Mouse (Mus musculus): ENCODE results near the gene Cd151. TPM values are rescaled to one million over a fixed set of nuclear protein-coding genes. Genes with fewer than 3 reads are reported as not detected.
A peak's percentile ranks its signal among the peaks of the same experiment; 100 is the strongest.

The Cd151 gene
- polyA plus RNA-seq (2014; fragmentation: Nextera tagmentation; extraction: Ambion mirVana): 27.2 and 35.7 TPM in 2 replicates

DNA sequence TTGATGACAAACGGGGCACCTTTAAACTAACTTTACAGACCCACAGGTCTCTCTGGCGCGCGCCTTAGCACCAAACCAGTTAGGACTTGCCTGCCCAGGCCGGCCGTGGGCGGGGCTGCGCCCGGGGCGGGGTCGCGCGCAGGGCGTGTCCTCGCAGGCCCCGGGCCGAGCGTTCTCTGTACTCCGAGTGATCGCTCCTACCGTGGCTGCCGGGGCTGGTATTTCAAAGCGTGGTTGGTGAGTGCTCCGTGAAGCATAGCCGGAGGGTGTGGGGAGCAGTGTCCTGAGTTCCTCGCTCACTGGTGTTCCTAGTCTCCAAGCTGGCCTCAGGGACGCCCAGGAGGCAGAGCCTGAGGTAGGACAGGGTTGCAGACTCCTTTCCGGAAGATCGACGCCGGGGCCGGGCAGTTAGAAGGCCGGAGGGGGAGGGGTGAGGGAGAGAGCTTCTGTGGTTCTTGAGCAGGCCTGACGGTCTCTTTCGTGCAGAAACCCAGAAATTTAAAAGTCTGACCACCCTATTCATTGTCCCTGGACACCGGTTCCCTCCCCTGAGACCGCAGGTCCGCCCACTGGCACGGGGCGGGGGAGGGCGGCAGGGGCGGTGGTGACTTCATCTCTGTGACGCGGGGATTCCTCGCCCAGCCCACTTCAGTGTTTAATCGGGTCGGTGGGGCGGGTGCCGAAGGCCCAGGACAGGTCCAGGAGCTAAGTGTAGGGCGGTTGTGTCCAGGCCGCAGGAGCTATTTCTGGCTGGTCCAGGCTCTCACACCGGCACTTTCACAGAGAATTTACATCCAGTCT is at the start of gene Cd151:
Gene Cd151 (plus strand): TSS at position 163 of the 801 bp plus-strand sequence.
- ATAC-seq (ENCODE audit: insufficient number of reproducible peaks, low FRiP score, low TSS enrichment, low read depth) (peak; percentile 59), DNase-seq (ENCODE audit: low spot score) (peak; percentile 91)
- Histone ChIP-seq H3K9me3 (ENCODE audit: control insufficient read depth, low read length) (no peaks in the 10 kb centered on the region), H3K9ac (ENCODE audit: low read length) (peak within 1 kb of the TSS; percentile 55), H3K4me2 (ENCODE audit: low read depth, severe bottlenecking) (peak within 1 kb of the TSS; percentile 78), H3K27ac (replicated peaks; ENCODE audit: low read depth, low read length) (no peak within 1 kb of the TSS; the same call in 1 of the 2 replicates), H3K36me3 (ENCODE audit: control insufficient read depth, insufficient read depth, low read length) (peaks cover 26% of the 10 kb centered on the region), H3K27me3 (ENCODE audit: control insufficient read depth, insufficient read depth, low read length) (peaks cover 22% of the 10 kb centered on the region), H3K4me3 (ENCODE audit: low read depth, low read length) (peak within 1 kb of the TSS; percentile 60), H3K4me1 (ENCODE audit: control insufficient read depth, insufficient read depth, low read length) (peaks cover 32% of the 10 kb centered on the region)
- WGBS: under 1% methylated on average over 52 of the region's 52 CpGs

DNA sequence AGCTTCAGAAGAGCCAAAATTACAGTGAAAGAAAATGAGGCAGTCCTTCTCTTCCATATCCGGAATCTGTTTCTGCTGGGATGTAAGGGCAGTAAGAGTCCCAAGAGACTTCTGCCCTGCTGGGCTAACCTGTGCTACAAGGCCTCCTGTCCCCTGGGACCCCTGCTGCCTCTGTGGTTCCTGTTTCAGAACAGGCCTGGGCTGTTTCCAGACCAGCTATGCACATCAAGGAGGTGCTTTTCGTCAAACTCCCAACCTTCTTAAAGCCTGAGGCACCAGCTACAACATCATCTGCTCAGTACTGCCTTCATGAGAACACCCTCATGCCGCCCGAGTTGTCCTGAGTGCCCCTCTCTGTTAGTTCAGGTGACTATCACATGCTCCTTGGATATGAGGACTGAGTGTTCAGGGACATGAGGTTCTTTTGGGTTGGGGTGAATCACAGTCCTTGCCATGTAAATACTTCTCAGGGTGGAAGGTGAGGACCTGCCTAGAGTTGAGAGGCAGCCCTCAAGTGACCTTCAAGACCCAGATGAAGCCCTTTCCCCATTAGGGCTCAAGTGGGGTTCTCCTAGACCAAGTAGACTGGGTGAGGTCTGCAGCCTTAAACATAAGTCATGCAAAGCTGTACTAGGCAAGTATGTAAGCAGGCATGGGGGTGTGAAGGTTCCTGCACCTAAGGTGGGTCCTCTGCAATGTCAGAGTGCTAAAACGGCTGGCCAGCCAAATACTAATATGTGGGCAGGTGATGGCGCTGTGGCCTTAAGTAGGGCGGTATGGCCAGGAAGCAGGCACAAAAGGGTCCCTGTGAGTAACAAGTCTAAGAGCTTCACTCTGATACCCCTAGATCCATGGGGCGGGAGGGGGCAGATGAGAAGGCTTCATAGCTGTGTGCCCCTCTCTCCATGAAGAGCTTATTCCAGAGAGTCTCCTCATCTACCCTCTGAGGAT is 49.2 kb upstream of the Cd151 start:
- ATAC-seq (ENCODE audit: insufficient number of reproducible peaks, low FRiP score, low TSS enrichment, low read depth): no peak

DNA sequence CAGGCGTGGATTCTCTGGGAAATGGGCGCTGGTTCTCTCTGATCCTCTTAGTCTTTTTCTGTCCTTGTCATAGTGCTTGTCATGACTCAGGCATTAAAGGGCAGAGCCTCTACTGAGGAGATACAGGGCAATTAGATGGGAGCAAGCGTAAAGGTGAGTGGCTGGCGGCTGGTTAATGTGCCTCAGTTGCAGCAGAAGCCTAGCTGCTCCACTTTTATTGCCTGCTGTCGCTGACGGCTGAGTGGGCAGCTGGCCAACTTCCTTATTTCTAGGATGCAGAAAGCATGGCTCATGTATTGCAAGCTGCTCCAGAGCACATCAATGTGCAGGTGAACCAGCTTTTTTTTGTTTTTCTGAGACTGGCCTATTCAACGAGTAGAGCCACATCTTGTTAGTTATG is 48.2 kb upstream of the Cd151 start:
- DNase-seq (ENCODE audit: low spot score) (no peak), ATAC-seq (ENCODE audit: insufficient number of reproducible peaks, low FRiP score, low TSS enrichment, low read depth) (no peak)
- H3K27ac ChIP-seq (replicated peaks; ENCODE audit: low read depth, low read length): no peak overlapping the region
- WGBS: 55% methylated on average over 7 of the region's 7 CpGs
- no peaks in the 10 kb centered on the region for H3K36me3 ChIP-seq (ENCODE audit: control insufficient read depth, insufficient read depth, low read length)
- no peaks in the 10 kb centered on the region for H3K4me1 ChIP-seq (ENCODE audit: control insufficient read depth, insufficient read depth, low read length)
- no peaks in the 10 kb centered on the region for H3K27me3 ChIP-seq (ENCODE audit: control insufficient read depth, insufficient read depth, low read length)
- H3K9me3 ChIP-seq (ENCODE audit: control insufficient read depth, low read length): no peaks in the 10 kb centered on the region
- H3K4me2 ChIP-seq (ENCODE audit: low read depth, severe bottlenecking): no peak overlapping the region
- H3K4me3 ChIP-seq (ENCODE audit: low read depth, low read length): no peak overlapping the region
- H3K9ac ChIP-seq (ENCODE audit: low read length): no peak overlapping the region

More for the DNA sequence above, 49.2 kb upstream of the Cd151 start:
- no peaks in the 10 kb centered on the region for H3K36me3 ChIP-seq (ENCODE audit: control insufficient read depth, insufficient read depth, low read length)
- no peaks in the 10 kb centered on the region for H3K27me3 ChIP-seq (ENCODE audit: control insufficient read depth, insufficient read depth, low read length)
- WGBS: 67% methylated on average over 8 of the region's 8 CpGs
- H3K4me2 ChIP-seq (ENCODE audit: low read depth, severe bottlenecking): no peak overlapping the region
- no peak overlapping the region for H3K9ac ChIP-seq (ENCODE audit: low read length)
- peaks cover 3% of the 10 kb centered on the region; the same call in 1 of the 2 replicates for H3K4me1 ChIP-seq (ENCODE audit: control insufficient read depth, insufficient read depth, low read length)
- no peak overlapping the region for H3K27ac ChIP-seq (replicated peaks; ENCODE audit: low read depth, low read length)
- DNase-seq (ENCODE audit: low spot score): no peak
- H3K9me3 ChIP-seq (ENCODE audit: control insufficient read depth, low read length): no peaks in the 10 kb centered on the region
- no peak overlapping the region for H3K4me3 ChIP-seq (ENCODE audit: low read depth, low read length)

DNA sequence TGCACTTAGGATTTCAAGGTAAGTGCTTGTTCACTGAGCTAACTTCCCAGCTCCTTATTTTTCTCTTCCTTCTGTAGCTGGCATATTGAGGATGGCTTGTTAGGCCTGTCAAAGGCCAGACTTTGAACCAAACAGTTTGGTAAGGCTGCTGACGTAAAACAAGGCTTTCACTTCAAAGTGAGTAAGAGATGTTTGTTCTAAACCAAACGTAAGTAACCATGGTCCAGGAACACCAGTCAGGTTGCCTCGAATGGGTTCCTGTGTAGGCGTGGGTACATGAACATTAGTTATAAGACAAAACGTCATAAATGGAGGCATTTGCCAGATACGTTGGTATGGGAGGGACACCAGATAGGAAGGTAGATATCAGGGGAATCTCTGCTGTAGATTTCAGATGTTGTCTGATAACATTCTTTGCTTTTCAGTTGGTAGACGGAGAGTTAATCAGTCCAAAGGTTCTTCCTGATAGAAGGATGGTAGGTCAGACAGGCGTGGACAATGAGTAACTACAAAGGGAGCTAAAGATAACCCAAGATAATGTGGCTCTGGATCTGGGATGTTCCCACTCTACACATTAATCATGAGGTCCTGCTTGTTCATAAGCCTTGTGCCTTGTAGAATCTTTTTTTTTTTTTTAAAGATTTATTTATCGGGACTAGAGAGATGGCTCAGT is 47.0 kb upstream of the Cd151 start:
- WGBS: 81% methylated on average over 9 of the region's 9 CpGs
- H3K36me3 ChIP-seq (ENCODE audit: control insufficient read depth, insufficient read depth, low read length): no peaks in the 10 kb centered on the region
- no peaks in the 10 kb centered on the region for H3K9me3 ChIP-seq (ENCODE audit: control insufficient read depth, low read length)
- no peaks in the 10 kb centered on the region for H3K4me1 ChIP-seq (ENCODE audit: control insufficient read depth, insufficient read depth, low read length)
- ATAC-seq (ENCODE audit: insufficient number of reproducible peaks, low FRiP score, low TSS enrichment, low read depth): no peak
- no peak overlapping the region for H3K4me3 ChIP-seq (ENCODE audit: low read depth, low read length)
- no peak overlapping the region for H3K27ac ChIP-seq (replicated peaks; ENCODE audit: low read depth, low read length)
- no peaks in the 10 kb centered on the region for H3K27me3 ChIP-seq (ENCODE audit: control insufficient read depth, insufficient read depth, low read length)
- H3K9ac ChIP-seq (ENCODE audit: low read length): no peak overlapping the region
- no peak for DNase-seq (ENCODE audit: low spot score)
- H3K4me2 ChIP-seq (ENCODE audit: low read depth, severe bottlenecking): no peak overlapping the region

DNA sequence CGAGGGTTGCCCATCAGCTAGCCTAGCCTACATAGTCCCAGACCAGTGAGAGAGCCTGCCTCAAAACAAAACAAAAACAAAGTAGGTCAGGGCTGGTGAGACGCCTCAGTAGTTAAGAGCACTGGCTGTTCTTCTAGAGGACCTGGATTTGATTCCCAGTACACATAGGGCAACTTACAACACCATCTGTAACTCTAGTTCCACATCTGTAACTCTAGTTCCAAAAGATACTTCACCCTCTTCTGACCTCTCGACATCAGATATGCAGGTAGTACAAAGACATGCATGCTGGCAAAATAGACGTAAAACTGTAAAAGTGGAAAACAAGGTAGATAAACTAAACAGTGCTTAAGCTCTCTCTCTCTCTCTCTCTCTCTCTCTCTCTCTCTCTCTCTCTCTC is 43.4 kb upstream of the Cd151 start:
- H3K36me3 ChIP-seq (ENCODE audit: control insufficient read depth, insufficient read depth, low read length): no peaks in the 10 kb centered on the region
- H3K9me3 ChIP-seq (ENCODE audit: control insufficient read depth, low read length): no peaks in the 10 kb centered on the region
- H3K4me3 ChIP-seq (ENCODE audit: low read depth, low read length): no peak overlapping the region
- no peak overlapping the region for H3K4me2 ChIP-seq (ENCODE audit: low read depth, severe bottlenecking)
- H3K27me3 ChIP-seq (ENCODE audit: control insufficient read depth, insufficient read depth, low read length): no peaks in the 10 kb centered on the region
- WGBS: 81% methylated on average over 4 of the region's 4 CpGs
- ATAC-seq (ENCODE audit: insufficient number of reproducible peaks, low FRiP score, low TSS enrichment, low read depth): no peak
- H3K27ac ChIP-seq (replicated peaks; ENCODE audit: low read depth, low read length): no peak overlapping the region
- H3K4me1 ChIP-seq (ENCODE audit: control insufficient read depth, insufficient read depth, low read length): peaks cover under 1% of the 10 kb centered on the region; the same call in 1 of the 2 replicates
- H3K9ac ChIP-seq (ENCODE audit: low read length): no peak overlapping the region
- DNase-seq (ENCODE audit: low spot score): no peak

- Histone ChIP-seq H3K4me1 (ENCODE audit: control insufficient read depth, insufficient read depth, low read length) (peaks cover 4% of the 10 kb centered on the region; the same call in 1 of the 2 replicates), H3K36me3 (ENCODE audit: control insufficient read depth, insufficient read depth, low read length) (no peaks in the 10 kb centered on the region; the same call in 1 of the 2 replicates), H3K9ac (ENCODE audit: low read length) (no peak overlapping the region), H3K27me3 (ENCODE audit: control insufficient read depth, insufficient read depth, low read length) (no peaks in the 10 kb centered on the region), H3K9me3 (ENCODE audit: control insufficient read depth, low read length) (no peaks in the 10 kb centered on the region), H3K27ac (replicated peaks; ENCODE audit: low read depth, low read length) (no peak overlapping the region), H3K4me3 (ENCODE audit: low read depth, low read length) (no peak overlapping the region), H3K4me2 (ENCODE audit: low read depth, severe bottlenecking) (no peak overlapping the region)
- WGBS: 80% methylated on average over 12 of the region's 12 CpGs
- DNase-seq (ENCODE audit: low spot score) (no peak), ATAC-seq (ENCODE audit: insufficient number of reproducible peaks, low FRiP score, low TSS enrichment, low read depth) (no peak)
Observed at GRCm38 (mm10) chr7:141426948-141427730, 40.1 kb upstream of the Cd151 start.

DNA sequence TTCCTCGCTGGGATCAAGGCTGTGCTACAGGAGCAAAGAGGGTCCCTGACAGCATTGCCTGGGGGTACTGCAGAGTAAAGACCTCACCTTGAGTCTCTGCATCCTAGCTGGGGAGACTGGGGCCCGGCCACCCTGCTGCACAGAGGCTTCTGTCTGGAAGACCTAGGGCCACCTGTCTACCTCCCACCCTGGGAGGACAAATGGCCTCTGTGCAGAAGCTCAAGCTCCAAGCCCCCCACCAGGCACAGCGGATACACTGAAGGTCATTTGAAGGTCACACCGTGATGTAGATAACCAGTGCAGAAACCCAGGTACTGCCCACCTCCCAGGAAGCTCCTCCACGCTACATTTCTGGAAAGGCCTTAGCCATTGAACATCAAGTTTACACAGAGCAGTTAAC is 38.5 kb upstream of the Cd151 start:
- peak overlapping the region; percentile 50 for H3K4me2 ChIP-seq (ENCODE audit: low read depth, severe bottlenecking)
- 54% methylated on average over 5 of the region's 5 CpGs for WGBS

More for the DNA sequence above, 38.5 kb upstream of the Cd151 start:
- ATAC-seq (ENCODE audit: insufficient number of reproducible peaks, low FRiP score, low TSS enrichment, low read depth) (no peak), DNase-seq (ENCODE audit: low spot score) (no peak)
- Histone ChIP-seq H3K27me3 (ENCODE audit: control insufficient read depth, insufficient read depth, low read length) (no peaks in the 10 kb centered on the region), H3K9ac (ENCODE audit: low read length) (0 out of 2 replicates have a peak overlapping the region, but pooled peaks have one; percentile 27), H3K27ac (replicated peaks; ENCODE audit: low read depth, low read length) (no peak overlapping the region), H3K4me1 (ENCODE audit: control insufficient read depth, insufficient read depth, low read length) (peaks cover 4% of the 10 kb centered on the region; the same call in 1 of the 2 replicates), H3K9me3 (ENCODE audit: control insufficient read depth, low read length) (no peaks in the 10 kb centered on the region), H3K36me3 (ENCODE audit: control insufficient read depth, insufficient read depth, low read length) (no peaks in the 10 kb centered on the region; the same call in 1 of the 2 replicates), H3K4me3 (ENCODE audit: low read depth, low read length) (peak overlapping the region; percentile 34)
